Mouse (Mus musculus) 3134 (cell line): ENCODE data around the gene Susd2.

Experiments used
- DNase-seq: peaks from one replicate; pipeline ENCODE4 v3.0.0-alpha.2; 2011; ENCODE audit warnings: low spot score; ENCODE audit not compliant: insufficient read length; ENCODE audit errors: extremely low read depth

Gene Susd2

DNA sequence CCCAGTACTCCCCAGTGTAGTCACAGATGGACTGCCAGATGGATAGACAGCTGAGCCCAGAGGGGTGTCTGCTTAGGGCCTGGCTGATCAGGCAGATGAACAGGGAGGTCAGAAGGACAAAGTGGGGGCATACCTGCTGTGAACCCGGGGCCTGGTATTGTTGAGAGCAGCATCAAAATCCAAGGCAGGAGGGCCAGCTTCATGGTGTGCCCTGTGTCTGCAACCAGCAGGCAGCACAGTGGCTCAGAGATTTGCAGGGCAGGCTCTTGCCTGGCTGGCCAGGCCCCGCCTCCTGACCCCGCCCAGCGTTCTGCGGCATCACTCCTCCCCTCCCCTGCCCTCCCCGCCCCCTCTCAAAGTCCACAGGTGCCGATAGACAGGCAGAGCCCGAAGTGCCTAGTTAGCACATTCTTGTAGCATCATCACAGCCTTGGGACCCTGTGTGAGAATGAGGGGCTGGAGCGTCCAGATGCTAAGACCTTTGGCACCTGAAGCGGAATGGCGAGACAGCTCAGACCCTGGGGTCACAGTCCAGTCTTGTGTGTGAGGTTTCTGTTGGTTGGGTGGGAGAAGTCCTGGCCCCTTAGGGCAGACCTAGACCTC is at the start of gene Susd2:
Susd2 (minus strand) TSS at position 268 of the 603 bp plus-strand sequence.
- DNase-seq: no peak

DNA sequence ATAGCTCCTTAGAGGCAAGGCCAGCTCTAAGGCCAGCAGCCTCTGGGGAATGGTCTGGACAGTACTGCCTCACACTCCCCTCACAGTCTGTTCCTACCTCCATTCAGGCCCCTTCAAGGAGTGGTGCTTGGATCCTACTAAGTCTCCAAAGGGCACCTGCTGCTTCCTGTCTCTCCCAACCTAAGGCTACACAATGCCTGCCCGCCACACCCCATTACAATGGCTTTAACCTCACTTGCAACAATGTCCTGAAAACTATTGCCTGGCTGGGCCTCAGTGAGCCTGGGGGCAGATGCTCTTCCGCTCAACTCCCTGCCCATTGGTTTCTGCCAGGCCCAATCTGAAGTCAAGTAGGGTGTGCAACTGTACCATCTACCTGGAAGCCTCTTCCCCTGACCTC is 44.8 kb upstream of the Susd2 start:
- DNase-seq: no peak

DNA sequence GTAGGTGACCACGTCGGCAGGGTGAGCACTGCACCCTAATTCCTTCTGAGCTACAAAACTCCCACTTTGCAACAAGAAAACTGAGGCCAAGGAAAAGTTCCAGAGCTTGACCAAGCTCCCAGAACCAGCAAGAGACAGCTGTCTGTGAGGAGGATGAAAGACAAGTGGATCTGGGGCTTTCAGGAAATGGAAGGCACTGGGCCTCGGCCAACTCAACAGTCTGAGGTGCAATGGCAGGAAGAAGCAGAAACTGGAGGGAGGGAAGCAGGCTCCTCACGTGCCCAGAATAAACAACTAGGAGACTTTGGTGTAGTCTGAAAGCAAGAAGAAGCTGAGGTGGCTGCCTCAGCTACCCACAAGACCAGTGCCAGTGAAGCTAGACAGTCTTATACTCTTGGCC is 42.9 kb upstream of the Susd2 start:
- no peak for DNase-seq

DNA sequence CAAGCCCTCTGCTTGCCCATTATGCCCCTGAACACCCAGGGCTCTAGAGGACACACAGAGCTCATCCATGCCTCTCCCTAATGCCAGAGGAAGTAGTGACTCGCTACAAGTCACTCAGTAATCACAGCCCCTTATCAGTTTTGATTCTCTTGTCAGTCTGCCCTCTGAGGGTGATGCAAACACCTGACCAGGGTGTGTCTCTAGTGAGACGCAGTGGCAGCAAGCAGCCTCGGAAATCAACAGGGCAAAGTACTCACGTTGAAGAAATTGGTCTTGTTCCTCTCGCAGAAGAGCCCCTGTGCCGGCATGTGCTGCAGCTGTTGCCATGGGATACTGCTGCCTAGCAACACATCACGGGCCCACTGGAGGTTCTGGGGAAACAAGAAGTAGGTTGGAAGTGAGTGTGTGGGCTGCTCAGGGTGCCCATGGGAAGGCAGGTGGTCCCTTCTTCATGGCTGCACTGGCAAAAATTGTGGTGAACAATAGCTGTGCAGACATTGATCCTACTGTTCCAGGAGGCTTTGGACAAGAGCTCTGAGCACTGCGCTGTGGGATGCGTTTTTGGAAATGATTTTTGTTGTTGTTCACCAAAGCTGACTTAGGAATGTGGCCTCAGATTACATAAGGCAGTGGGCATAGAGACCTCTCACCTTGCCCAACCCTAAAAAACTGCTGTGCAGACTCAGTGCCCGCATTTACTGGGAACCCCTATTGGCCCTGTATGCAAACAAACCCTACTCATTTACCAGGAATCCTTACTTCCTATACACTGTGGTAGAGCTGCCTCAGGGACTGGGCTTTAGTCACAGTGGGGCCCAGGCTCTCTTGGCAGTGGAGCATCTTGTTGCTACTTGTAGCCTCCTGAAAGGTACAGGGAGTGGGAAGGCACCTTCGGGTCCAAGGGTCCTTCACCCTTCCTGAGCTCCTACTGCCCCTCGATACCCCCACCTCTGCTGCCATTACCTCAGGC is 40.5 kb upstream of the Susd2 start:
- DNase-seq: no peak

DNA sequence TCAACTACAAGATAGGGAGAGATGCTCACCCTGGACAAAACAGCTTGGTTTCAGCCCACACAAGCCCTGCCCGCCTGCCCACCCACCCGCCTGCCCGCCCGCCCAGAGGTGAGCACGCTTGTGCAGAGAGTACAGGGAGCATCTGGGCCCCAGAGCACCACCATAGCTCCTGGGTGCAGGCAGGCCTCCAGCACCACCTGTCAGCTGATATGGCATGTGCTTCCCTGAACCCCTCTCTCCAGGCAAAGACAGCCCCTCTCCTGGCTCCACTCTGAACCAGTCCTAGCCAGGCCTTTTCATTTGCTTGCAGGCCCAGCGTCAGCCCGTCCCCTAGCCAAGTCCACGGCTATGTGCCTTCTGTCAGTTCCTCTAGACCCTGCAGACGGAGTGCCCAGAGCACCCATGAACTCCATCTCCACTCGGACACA is 36.8 kb upstream of the Susd2 start:
- DNase-seq: no peak

DNA sequence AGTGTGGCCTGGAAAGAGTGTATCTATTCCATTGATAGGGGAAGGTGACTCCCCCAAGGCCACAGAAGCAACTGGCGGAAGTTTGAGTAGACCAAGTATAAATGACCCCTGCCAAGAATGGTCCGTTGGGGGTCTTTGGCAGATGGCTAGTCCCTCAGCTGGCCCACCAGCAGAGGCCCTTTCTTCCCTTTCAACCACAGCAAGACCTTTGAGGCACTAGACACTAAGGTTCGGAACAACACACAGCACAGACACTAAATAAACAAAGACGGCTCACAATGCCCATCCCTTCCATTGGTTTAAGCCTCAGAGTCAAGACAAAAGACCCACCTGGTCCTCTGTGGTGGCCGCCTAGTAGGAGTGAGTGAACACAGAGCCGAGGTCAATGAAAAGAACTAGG is 35.4 kb upstream of the Susd2 start:
- no peak for DNase-seq

DNA sequence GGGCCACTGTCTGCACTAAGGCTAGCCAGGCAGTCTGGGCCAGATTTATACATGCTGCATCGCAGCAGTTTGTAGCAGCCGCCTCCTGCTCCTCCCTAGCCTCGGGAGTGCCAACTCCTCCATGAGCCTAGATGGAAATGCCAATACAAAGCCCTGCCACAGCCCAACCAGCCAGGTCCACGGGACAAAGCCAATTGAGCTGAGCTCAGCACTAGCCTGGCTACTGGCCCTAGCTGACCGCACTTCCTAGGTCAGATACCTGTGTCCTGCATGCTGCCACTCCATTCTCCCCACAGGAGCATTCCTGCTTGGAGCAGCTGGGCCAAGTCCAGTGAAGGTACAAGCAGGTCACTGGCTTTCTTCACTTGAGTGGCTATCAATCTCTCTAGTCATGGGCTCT is 34.2 kb upstream of the Susd2 start:
- DNase-seq: no peak

DNA sequence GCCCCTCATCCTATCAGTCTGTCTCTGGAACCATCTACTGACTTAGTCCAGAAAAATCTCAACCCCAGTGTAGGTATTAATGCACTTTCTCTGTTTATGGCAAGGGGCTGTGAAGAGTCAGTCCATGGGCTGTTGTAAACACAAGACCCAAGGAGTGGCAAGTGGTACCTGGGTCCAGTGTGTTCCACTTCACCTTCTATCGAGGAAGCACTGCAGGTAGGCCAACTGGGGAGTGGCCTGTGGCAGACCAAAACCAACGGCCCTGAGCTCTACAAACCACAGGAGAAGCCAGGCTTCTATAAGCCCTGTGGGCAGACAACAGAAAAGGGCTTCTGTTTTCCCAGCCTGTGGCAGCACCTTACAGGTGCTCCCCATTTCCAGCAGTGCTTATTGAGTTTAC is 33.8 kb upstream of the Susd2 start:
- no peak for DNase-seq

DNA sequence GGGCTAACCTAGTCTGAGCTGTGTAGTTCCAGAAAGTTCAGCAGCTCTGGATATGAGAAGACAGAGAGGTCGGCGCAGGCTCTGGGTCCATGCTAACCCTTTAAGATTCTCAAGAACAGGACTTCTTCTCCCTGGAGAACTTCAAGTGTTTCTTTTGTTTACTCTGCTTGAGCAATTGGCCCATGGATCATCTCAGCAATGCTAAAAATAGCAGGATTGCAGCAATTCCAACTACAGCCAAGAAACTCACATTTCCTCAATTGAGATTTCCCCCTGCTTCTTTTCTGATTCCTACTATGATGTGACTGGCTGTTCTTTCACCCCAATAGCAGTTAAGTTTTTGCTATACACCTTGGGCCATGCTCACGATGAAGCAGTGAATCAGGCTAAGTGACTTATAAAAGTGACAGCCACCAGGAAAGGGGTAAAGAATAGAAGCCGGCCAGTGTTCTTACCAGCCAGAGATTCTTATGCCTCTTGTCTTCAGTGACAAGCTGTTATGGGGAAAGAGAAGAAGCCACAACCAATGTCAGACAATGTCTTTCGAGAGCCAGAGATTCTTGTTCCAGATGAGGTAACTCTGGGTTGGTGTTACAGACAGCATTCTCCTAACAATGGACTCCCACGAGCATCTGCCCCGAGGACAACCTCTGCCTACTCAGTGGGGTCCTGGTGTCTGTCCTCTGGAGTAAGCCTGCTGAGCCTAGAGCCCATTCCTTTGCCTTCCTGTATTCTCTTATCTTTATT is 33.2 kb upstream of the Susd2 start:
- DNase-seq: no peak

DNA sequence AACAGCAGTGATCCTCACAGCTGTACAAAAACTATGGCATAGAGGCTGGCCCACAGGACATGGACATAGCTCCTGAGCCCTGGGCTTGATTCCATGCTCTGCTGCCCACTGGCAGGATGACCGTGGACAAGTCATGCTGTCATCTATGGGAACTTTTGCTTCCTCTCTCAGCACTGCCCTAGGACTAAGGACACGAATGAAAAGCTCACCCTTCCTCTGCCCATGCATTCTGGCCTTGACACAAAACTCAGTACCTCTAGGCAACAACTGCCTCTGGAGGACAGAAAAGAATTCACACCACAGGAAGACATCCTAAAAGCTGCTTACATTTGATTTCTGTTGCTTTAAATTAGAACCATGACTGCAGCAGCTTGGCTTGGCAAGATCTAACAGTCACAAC is 32.5 kb upstream of the Susd2 start:
- no peak for DNase-seq

DNA sequence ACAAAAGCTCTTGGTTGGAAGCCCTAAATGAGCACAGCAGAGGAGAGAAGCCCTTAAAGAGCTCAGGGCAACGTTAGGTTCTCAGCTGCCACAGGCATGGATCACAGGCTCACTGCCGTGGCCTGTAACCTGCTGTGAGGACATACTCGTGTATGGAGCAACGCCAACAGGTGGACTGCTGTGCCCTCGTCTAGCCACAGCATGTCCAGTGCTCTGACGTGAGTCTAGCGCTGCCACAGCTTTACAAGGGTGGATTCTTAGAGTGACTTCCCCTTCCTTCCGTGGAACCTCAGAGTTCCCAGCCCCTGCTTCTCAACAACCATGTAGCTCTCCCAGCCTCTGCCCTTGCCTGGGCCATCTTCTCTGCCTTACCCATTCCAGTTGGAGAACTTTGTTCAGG is 31.8 kb upstream of the Susd2 start:
- no peak for DNase-seq

DNA sequence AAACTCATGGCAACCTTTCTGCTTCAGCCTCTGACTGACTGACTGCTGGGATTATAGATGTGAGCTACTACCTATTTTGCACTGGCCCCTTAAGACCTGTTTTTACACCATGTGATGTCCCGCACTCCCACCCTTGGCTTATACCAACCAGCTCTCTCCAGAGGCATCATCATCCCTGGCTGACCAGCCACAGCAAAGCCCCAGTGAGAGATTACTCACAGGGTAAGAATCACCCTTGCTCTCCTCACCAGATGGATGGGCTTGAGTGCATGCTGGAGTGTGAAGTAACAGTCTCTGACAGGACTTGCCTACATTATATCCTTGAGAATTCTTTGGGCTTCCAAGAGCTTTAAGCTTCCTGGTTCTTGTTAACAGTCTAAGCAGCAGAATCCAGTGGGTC is 26.1 kb upstream of the Susd2 start:
- no peak for DNase-seq

DNA sequence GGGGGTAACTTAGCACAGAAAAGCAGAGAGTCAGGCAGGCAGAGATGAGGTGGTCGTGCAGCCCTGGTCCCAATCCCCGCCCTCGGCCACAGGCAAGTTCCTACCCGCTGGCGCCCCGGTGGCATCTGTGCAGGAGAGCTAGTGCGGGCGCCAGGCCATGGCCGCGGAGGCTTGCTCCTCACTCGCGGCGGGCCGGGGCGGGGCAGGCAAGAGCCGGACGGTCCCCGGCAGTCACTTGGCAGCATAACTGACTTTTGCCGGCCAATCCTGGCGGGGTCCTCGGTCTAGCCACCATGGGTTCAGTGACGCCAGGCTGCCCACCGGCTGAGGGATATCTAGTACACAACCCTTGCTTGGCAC is 24.1 kb upstream of the Susd2 start:
- DNase-seq: peak; percentile 82

DNA sequence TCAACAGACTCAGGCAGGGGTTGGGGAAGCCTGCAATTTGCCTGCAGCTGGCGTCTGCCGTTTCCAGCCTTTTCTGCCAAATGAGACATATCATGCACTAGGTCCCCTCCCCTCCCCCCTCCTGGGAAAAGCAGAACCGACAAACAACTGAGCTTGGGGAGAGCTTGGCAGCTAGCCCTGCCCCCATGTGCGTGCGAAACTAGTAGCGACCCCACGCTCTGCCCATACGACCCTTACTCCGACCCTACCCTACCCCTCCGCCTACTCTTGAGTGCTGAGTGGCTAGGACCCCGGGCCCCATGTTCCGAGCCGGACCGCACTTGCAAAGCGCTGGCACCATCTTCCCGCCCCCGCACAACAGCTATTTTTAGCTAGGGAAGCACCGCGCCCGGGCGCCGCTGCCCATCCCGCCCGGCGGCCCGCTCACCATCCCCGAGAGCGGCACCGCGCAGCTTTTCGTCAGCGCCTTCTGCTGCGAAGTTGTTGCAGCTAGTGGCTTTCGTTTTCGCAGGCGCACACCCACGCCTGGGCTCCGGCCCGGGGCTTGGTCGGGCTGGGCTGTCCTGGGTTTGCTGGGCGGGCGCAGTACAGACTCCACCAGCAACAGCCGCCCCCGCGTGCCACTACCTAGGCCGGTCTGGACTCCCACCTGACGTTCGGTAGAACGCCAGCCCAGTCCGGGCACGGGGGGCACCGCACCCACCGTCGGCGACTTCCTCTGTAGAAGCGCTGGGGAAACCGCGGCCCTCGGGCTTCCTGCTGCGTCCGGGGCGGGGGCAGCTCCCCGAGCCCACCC is 23.5 kb upstream of the Susd2 start:
- peak; percentile 83 for DNase-seq

DNA sequence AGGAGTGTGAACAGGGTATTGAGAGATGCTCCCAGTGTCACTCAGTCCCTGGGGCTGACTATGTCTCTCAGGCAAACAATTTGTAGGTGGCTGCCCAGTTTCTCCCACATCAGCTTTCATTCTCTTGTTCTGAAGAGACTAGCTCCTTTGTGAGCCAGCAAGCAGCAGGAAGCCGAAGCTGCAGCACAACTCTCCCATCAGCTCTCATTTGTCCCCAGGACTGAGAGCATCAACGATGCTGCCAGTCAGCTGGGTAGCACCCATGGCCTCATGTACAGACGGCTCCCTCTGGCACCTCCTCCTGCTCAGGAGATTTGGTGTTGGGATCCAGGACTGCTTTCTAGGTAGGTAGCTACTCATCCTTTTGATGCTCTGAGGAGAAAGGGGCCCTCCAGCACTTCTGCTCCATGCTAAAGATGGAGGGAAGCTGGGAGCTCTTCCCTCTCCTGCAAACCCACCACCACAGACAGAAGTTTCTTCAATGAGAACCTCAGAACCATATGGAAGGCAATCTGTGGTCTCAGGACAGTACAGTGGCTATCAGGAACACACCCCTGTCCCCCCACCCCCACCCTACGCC is 22.7 kb upstream of the Susd2 start:
- no peak for DNase-seq

DNA sequence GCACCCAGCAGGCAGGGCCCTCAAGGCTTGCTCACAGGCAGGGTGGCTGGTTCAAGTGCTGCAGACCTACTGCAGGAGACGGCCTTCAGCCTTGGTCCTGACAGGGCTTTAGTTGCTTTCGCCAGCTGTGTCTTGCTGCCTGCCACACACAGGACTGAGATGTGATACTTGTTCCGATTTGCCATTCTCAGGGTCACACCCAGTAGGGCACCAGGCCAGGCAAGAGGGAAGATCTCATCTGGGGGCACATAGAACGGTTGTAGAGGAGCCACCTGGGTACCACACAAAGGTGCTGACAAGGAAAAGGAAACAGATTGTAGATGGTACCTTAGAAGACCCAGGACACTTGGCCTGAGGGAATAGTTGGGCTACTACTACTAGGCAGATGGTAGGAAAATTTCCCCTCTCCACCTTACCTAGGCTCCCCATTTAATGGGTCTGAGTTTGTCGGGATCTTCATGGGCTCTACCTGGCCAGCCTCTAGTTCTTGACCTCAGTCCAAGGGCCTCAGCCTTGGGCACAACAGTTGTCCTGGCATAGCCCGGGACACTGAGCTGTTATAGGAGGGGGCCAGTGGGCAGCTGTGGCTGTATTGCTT is 21.0 kb upstream of the Susd2 start:
- DNase-seq: no peak

DNA sequence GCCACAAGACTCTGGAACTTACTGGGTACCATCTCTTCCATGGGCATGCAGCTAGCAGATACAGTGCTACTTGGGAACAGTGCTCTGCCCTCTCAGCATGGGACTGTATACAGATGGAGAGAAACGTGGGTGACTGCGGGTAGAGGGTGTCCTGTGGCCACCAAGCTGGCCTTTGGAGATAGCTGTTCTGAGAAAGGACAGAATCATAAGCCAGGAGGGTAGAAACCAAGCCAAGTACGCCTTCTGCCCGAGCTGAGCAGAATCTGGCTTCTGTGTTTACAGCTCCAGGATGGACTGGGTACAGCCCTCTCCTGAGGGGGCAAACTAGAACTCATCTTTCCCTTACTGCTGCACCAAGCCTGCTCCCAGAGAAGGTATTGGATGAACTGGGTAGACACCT is 18.8 kb upstream of the Susd2 start:
- no peak for DNase-seq

DNA sequence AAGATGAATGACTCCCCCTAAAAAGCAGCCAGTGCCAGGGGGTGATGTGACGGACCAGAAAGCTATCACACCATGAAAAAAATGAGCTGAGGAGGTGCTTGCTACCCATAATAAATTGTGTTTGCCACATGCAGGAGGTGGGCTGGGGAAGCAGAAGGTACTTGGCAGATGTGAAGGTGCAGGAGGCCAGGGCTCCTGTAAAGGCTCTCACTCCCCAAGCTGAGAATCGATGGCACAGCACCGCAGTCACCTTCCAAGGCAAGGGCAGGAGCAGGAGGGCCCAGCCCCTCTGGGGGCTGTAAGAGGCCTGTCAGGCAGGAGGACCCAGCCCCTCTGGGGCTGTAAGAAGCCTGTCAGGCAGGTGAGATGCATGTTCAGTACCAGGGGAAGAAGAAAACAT is 18.1 kb upstream of the Susd2 start:
- no peak for DNase-seq

DNA sequence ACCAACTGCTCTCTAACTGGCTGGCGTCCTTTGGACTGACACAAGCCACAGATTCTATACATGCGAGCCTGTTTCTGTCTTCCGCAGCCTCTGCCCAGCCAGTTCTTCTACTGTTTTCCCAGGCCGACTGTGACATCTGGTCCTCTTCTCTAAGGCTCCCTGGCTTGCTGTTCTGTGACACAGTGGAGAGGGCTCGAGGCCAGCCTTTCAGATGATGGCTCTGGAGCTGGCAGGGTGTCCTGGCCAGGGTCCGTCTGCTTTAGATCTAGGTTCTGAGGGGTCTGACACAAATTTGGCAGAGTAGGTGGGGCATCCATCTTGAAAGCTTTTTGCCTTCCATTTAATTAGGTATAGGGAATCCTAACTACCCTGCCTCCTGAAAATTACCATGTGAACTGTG is 17.6 kb upstream of the Susd2 start:
- no peak for DNase-seq

DNA sequence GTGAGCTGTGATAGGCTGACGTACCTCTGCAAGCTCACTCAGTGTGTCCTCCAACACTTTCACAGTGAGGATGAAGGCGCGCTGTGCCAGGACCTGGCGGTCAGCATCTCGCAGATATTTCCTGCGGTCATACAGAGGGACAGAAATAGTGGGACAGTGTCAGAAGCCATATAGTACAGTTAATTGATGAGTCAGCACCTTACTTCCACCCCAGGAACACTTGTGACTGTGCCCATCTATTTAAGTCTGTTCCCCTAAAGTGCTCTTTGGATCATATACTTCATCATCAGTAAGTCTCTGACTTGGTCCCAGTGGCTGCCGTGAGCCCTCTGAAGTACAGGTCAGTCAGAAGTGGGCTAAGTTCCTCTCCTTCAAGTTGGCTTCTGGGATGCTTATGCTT is 14.0 kb upstream of the Susd2 start:
- no peak for DNase-seq
